Mouse (Mus musculus) frontal cortex, postnatal 14 days (tissue): Measurements from ENCODE around the gene Ccdc18.
A peak's percentile ranks its signal among the peaks of the same experiment; 100 is the strongest.
"Not testable (repeated sequence)": the region's sequence is repeated elsewhere in the genome, so short reads cannot be mapped to it uniquely, and the experiment has no call there.

ENCODE experiments used
- DNase-seq, 2 experiments: peaks; one replicate each; pipeline ENCODE4 v3.0.0; 2022; ENCODE audit warnings: low spot score in 2 of 2

The Ccdc18 gene

DNA sequence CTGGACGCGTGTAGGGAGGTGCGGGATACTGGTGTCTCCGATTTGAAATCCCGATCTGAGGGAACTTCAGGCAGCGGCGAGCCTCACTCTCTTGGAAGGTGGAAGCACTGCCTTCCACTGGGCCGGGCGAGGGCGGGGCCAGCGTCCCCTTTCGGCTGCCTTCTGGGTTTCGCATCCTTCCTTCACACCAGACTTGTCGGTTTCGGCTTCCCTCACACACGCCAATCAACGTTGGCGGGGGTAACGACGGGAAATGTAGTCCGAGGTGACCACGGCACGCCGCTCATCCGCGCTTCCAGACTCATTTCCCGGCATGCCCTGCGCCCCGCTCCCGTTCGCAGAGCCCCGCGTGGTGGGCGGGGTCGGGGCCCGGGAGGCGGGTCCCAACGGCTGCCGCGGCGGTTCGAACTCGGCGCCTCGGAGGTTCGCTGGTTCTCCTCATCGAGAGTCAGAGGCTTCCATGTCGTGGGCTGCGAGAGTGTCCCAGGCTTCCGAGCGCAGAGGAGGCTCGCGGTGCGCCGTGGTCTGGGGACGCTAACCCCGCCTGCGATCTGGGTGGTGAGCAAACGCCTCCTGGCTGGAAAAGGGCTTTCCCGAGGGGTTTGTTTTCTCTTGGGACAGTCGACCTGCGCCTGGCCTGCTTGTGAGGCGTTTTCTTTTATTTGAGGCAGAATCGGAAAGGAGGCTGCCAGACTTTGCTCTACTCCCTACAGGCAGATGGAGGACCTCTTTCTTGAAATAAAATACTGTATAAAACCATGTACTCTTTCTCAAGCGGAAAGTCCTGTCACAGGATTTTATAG lies at the start of gene Ccdc18, which contains the start of gene Tmed5:
Ccdc18 (plus strand) TSS at position 435 of the 803 bp plus-strand sequence.
Tmed5 (minus strand) TSS at position 180 of the 803 bp plus-strand sequence.
- peak; percentile 94 for DNase-seq

DNA sequence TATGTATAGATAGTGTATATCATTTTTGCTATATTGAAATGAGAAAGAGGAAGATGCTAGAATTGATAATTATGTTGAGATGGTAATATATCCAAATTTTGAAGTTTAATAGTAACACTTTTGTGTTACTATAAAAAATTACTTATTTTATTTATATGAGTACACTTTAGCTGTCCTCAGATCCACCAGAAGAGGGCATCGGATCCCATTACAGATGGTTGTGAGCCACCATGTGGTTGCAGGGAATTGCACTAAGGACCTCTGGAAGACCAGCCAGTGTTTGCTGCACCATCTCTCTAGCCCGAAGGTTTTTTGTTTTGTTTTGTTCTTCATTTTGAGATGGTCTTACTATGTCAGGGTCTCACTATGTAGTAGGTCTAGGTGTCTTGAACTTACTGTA lies 47.2 kb upstream of the Ccdc18 start:
- DNase-seq: no peak

DNA sequence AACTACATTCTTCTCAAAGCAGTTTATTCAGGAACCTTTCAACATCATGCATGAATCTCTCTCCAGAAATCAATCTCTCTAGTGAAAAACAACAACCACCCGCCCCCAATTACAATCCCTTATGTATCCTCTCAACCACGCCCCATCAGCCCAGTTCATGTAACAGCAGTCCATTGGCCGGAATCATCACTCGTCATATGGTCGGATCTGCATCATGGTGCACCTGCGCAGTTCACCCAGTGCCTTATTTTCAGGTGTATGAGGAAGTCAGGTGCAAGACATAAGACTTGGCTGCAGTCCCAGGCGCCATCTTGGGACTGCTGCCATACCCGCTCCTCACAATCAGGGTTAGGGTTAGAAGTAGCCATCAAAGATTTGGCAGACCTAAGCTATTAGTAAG lies 39.9 kb upstream of the Ccdc18 start:
- DNase-seq: not testable (repeated sequence)

DNA sequence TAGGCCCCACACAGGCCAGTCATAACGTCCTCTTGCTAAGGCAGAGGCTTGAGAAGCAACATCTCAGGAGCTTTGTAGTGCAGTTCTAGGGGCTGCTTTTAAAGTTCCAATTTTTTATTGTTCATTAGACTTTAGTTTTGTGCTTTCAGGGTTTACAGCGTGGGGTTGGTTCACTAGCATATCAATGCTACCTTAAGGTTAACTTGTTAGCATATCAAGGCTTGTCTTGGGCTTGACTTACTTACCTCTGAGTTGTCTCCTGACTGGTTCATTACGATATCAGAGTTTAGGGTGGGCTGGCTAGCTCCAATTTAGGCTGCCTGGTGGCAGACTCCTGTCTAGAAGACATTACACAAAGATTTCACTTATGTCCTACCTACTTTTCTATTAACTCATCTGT lies 35.0 kb upstream of the Ccdc18 start:
- DNase-seq: no peak

DNA sequence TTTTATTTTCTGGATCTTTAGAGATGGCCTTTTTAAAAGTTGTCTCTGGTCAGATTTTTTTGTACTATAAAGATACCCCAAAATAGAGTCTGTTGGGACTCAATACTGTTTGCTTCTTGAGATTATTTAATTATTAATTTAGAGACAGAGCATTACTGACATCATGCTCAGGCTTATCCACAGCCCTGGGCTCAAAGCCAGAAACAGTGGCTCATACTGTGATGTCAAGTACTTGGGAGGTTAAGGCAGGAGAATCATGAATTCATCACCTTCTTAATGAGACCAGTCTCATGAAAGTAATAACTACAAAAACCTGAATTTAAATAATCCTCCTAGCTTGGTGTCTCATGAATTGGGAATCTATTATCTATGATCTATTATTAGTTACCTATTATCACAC lies 32.5 kb upstream of the Ccdc18 start:
- DNase-seq: no peak

DNA sequence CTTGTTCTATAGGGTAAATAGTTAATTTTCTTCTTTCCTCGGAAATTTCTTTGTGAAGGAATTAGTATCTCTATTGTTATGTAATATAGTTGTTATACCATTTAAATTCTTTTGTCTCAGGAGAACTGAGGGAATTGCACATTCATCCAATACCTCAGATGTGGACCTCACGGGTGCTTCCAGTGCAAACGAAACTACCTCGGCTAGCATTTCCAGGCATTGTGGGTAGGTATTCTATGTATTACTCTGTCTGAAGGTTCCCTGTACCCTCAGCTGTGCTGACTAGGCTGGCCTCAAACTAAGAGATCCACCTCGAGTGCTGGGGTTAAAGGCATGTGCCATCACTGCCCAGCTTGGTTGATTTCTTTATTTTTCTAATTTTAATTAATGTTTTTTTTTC lies 28.4 kb upstream of the Ccdc18 start:
- no peak for DNase-seq

- no peak for DNase-seq
Measured at GRCm38 (mm10) chr5:108109346-108109745, 23.3 kb upstream of the Ccdc18 start.

DNA sequence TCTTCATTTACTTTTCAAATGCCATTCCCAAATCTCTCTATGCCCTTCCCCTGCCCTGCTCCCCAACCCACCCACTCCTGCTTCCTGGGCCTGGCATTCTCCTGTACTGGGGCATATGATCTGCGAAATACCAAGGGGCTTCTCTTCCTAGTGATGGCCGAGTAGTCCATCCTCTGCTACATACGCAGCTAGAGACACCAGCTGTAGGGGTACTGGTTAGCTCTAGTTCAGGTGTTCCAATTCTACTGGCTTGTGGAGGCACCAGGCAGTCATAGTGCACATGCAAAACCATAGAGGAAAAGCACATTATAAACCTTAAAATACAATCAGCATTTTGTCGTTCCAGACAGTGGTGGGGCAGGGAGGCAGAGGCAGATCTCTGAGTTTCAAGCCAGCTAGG lies 15.0 kb upstream of the Ccdc18 start:
- DNase-seq: no peak

DNA sequence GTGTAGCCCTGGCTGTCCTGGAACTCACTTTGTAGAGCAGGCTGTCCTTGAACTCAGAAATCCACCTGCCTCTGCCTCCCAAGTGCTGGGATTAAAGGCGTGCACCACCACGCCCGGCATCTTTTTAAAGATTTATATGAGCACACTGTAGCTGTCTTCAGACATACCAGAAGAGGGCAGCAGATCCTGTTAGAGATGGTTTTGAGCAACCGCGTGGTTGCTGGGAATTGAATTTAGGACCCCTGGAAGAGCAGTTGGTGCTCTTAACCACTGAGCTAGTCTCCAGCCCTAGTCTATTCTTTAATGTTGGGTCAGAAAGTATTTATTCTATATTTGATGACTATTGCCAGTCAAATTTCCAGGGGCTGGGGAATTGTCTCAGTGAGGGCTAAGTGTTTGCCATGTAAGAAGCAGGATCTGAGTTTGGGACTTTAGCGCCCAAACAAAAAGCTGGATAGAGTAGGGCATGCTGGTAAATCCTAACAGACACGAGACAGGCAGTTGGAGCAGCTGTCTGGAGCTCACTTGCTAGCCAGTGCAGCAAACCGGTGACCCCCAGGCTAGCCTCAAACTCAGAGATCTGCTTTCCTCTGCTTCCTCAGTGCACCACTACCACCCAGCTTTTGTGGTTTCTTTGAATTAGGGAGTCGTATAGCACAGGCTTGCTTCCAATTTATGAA lies 12.3 kb upstream of the Ccdc18 start:
- no peak for DNase-seq

DNA sequence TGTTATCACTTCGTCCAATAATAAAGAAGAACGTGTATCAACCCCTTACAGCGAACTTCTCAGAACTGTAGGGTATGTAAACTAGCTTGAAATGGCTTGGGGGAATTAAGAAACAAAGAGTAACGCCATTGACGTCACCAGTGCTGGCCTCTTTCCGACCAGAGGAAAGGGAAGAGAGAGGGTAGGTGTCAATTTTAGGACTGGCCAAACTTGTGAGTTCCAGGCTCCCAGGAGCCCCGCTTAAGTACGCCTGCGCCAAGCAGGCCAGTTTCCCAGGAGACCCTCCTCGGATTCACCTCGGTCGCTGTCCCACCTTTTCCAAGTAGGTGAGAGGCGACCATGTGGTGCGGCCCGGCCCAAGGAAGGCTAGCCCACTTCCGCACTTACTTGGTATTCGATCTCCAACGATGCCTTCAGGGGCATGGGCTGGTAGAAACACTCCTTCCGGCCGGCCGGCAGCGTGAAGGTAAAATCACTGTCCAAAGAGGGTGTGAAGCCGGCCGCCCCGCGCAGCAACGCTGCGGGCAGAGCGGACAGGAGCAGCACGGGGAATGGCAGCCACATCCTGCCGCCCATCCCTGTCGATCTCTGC lies 730 bp upstream of the Ccdc18 start:
- DNase-seq: no peak

DNA sequence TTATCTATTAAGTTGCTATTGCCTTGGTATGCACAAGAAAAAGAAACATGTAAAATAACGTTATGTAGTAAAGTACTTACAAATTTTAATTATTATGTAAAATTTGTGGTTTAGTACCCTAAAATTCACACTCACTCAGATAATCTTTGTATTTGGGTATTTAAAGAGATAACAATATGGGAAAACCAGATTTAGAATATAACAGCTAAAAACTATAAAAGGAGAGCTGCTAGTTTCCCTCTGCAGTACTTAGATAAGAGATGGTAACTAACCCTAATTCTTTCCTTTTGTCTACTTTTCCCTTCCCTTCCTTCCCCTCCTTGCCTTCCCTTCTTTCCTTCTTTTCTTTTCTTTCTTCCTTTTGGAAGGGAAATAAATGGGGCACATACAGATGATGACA lies 19.9 kb downstream of the Ccdc18 start:
- DNase-seq: no peak

- DNase-seq: no peak
Measured at GRCm38 (mm10) chr5:108160796-108161195, 28.1 kb downstream of the Ccdc18 start.

DNA sequence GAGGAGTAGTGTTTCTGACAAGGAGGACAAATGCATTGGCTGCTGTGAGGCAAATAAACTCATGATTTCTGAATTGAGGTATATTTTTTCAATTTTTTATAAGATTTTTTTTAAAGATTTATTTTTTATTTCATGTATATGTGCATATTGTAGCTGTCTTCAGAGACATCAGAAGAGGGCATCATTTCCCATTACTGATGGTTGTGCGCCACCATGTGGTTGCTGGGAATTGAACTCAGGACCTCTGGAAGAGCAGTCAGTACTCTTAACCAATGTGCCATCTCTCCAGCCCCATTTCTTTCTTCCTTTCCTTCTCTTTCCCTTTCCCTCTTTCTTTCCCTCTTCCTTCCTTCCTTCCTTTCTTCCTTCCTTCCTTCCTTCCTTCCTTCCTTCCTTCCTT lies 31.0 kb downstream of the Ccdc18 start:
- DNase-seq: no peak

GRCm38 (mm10) chr5:108184050-108184449 lies 51.4 kb downstream of the Ccdc18 start:
- DNase-seq: no peak

- no peak for DNase-seq
Measured at GRCm38 (mm10) chr5:108188967-108189366, 56.3 kb downstream of the Ccdc18 start.

- DNase-seq: no peak
Measured at GRCm38 (mm10) chr5:108206008-108206407, 73.3 kb downstream of the Ccdc18 start.

- DNase-seq: no peak
Measured at GRCm38 (mm10) chr5:108211512-108211911, 78.8 kb downstream of the Ccdc18 start.

GRCm38 (mm10) chr5:108214928-108215327 lies 82.3 kb downstream of the Ccdc18 start:
- no peak for DNase-seq

DNA sequence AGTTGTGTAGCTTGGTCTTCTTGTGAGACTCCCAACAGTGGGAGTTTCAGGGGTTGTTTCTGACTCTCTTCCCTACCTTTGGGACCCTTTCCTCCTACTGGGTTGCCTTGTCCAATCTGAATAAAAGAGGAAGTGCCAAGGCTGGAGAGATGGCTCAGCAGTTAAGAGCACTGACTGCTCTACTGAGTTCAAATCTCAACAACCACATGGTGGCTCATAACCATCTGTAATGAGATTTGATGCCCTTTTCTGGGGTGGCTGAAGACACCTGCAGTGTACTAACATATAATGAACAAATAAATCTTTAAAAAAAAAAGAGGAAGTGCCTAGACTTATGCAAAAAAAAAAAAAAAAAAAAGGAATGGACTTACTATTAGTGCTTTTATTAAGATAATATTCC lies 91.4 kb downstream of the Ccdc18 start:
- DNase-seq: no peak

- no peak for DNase-seq
Measured at GRCm38 (mm10) chr5:108226159-108226558, 93.5 kb downstream of the Ccdc18 start.

GRCm38 (mm10) chr5:108246314-108246765 lies 113.7 kb downstream of the Ccdc18 start:
- no peak for DNase-seq

DNA sequence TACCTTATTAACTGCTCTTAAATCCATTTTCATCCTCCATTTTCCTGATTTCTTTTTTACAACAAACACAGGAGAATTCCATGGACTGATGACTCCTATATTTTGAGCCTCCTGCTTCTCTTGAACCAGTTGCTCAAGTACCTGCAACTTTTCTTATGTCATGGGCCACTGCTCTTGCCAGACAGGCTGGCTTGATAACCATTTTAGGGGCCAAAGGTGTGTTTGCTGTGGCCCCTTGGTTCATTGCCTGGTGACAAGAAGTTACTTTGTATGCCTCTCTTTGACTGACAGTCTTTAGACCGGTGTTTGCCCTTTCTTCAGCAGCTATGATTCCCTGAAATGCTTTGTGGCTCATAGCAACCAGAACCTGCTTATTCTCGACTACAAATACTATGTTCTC lies 117.4 kb downstream of the Ccdc18 start:
- no peak for DNase-seq

GRCm38 (mm10) chr5:108255259-108255658 lies 122.6 kb downstream of the Ccdc18 start:
- DNase-seq: no peak
